Mouse (Mus musculus) R1 (cell line): Measurements from ENCODE around the gene Gm9964.
A peak's percentile ranks its signal among the peaks of the same experiment; 100 is the strongest.

Experiments used
- DNase-seq: peaks from one replicate; pipeline ENCODE4 v3.0.0-alpha.2; 2018; ENCODE audit warnings: low read depth, low spot score

The Gm9964 gene

GRCm38 (mm10) chr11:79253542-79254390 is 42.9 kb downstream of the Gm9964 start:
- peak; percentile 79 for DNase-seq

- DNase-seq, result peak; percentile 70
Observed at GRCm38 (mm10) chr11:79252881-79253541, 43.7 kb downstream of the Gm9964 start.
